Mouse (Mus musculus) olfactory bulb, adult 2 months (tissue): ENCODE data around the gene Lrmda.

Experiments used
- CTCF ChIP-seq: fragments of 200-500 bp; IDR thresholded peaks from 2 replicates; pipeline ENCODE4 v1.5.1; 2012; ENCODE audit warnings: low read depth, mild to moderate bottlenecking, low read length, moderate library complexity; ENCODE audit not compliant: insufficient read depth
- POLR2A ChIP-seq: fragments of 200-500 bp; IDR thresholded peaks from 2 replicates; pipeline ENCODE4 v1.6.1; 2012; ENCODE audit warnings: mild to moderate bottlenecking, low read depth, low read length, moderate library complexity; ENCODE audit not compliant: insufficient read depth

DNA sequence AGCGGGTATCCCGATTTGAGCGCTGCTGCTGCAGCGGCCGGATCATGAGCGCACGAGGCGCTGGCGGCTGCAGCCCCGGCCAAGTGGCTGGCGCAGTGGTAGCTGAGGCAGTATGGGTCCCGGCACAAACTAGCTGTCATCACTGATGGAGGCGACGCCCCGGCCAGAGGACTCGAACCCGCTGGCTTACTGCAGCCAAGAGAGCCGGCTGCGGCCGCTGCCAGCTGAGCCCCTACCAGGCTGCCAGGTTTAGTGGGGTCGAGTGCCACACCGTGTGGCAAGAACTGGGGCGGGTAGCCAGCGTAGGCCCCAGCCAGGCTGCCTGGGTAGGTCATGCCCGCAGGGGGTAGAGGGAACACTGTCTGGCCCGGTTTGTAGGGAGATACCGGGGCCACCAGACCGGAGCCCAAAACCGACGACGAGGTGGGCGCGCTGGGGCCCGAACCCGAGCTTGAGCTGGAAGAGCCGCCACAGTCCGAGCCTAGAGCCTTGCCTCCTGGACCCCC, 34.0 kb upstream of the Lrmda start:
- TF ChIP-seq CTCF (no peak), POLR2A (no peak)
